Mouse (Mus musculus) testis, adult 2 months (tissue): ENCODE data around the gene 4931406C07Rik. TPM values are rescaled to one million over a fixed set of nuclear protein-coding genes. Genes with fewer than 3 reads are reported as not detected.
"Not testable (repeated sequence)": the region's sequence is repeated elsewhere in the genome, so short reads cannot be mapped to it uniquely, and the experiment has no call there.

Source experiments
- H3K27ac ChIP-seq: fragments of 200-500 bp; 2 replicates; pipeline ENCODE4 v1.5.1; 2012; ENCODE audit warnings: low read depth, low read length; ENCODE audit not compliant: control insufficient read depth, insufficient read depth
- H3K27me3 ChIP-seq: fragments of 200-500 bp; 2 replicates; pipeline ENCODE4 v1.6.1; 2012; ENCODE audit warnings: mild to moderate bottlenecking, low read length, moderate library complexity; ENCODE audit not compliant: control insufficient read depth, insufficient read depth
- H3K36me3 ChIP-seq: fragments of 200-500 bp; 2 replicates; pipeline ENCODE4 v1.6.1; 2012; ENCODE audit warnings: mild to moderate bottlenecking, low read length; ENCODE audit not compliant: control insufficient read depth, insufficient read depth
- H3K4me1 ChIP-seq: fragments of 200-500 bp; 2 replicates; pipeline ENCODE4 v1.6.1; 2012; ENCODE audit warnings: low read length; ENCODE audit not compliant: control insufficient read depth, insufficient read depth
- H3K4me3 ChIP-seq: fragments of 200-500 bp; 2 replicates; pipeline ENCODE4 v1.5.1; 2012; ENCODE audit warnings: low read depth, mild to moderate bottlenecking, low read length, moderate library complexity, mixed read lengths; ENCODE audit not compliant: control insufficient read depth
- CTCF ChIP-seq: fragments of 200-500 bp; IDR thresholded peaks from 2 replicates; pipeline ENCODE4 v1.5.1; 2012; ENCODE audit warnings: low read depth, mild to moderate bottlenecking, inconsistent platforms, low read length, moderate library complexity; ENCODE audit not compliant: control insufficient read depth, insufficient read depth, insufficient replicate concordance
- POLR2A ChIP-seq: fragments of 200-500 bp; IDR thresholded peaks from 2 replicates; pipeline ENCODE4 v1.6.1; 2012; ENCODE audit warnings: low read depth, mild to moderate bottlenecking, inconsistent platforms, low read length, moderate library complexity; ENCODE audit not compliant: control insufficient read depth
- polyA plus RNA-seq: library from polyadenylated mRNA; depleted of rRNA; stranded (reverse); fragments of >200 nt; gene quantifications from 2 replicates; pipeline ENCODE4 v1.2.3, GENCODE M21; 2012; rRNA removed

4931406C07Rik gene
- polyA plus RNA-seq = 13.4 and 17.7 TPM in 2 replicates

DNA sequence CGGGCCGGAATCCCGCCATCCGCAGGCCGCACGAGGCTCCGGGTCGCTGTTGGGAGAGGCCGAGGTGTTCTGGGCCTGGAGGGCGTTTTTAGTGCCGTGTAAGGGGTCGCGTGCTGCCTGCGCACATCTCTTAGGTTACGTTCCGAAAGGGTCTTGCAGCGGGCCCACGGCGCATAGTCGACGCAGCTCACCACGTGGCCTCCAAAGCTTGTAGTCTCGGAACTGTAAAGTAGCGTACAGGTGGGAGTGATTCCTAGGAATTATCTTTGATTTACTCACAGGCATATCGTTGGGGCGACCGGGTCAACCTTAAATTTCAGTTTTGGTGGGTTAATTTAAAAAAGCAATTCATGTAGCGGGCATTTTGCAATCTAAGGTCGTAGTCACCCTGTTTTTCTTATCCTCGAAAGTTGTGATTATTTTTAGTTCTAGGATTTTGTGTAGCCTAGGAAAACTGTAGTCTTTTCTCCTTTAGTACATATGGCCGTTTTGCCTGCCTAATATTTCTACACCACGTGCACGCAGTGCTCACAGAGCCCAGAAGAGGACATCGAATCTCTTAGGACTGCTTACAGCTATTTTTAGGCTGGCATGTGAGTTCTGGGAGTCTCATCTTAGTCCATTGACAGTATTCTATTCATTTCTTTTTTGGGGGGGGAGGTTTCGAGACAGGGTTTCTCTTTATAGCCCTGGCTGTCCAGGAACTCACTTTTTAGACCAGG is at the start of gene 4931406C07Rik:
Gene 4931406C07Rik (minus strand): TSS at position 51 of the 722 bp plus-strand sequence.
- no peak for TF ChIP-seq CTCF
- TF ChIP-seq POLR2A = no peak
- peak within 1 kb of the TSS; percentile 96 for H3K27ac ChIP-seq
- peaks cover 9% of the 10 kb centered on the region for H3K4me1 ChIP-seq
- H3K36me3 ChIP-seq = peaks cover 1% of the 10 kb centered on the region
- no peaks in the 10 kb centered on the region for H3K27me3 ChIP-seq
- peak within 1 kb of the TSS; percentile 93 for H3K4me3 ChIP-seq

GRCm38 (mm10) chr9:15349925-15350324 is 43.7 kb upstream of the 4931406C07Rik start:
- Histone ChIP-seq H3K36me3 (peaks cover 2% of the 10 kb centered on the region), H3K4me1 (no peaks in the 10 kb centered on the region), H3K4me3 (no peak overlapping the region), H3K27ac (no peak overlapping the region), H3K27me3 (no peaks in the 10 kb centered on the region)
- TF ChIP-seq CTCF = no peak
- no peak for TF ChIP-seq POLR2A

GRCm38 (mm10) chr9:15337776-15338175 is 31.5 kb upstream of the 4931406C07Rik start:
- TF ChIP-seq CTCF (no peak), POLR2A (no peak)
- no peaks in the 10 kb centered on the region for H3K27me3 ChIP-seq
- no peak overlapping the region for H3K4me3 ChIP-seq
- peaks cover 9% of the 10 kb centered on the region for H3K36me3 ChIP-seq
- no peaks in the 10 kb centered on the region for H3K4me1 ChIP-seq
- H3K27ac ChIP-seq = no peak overlapping the region

- H3K36me3 ChIP-seq = no peaks in the 10 kb centered on the region; the same call in 1 of the 2 replicates
- no peak for TF ChIP-seq POLR2A
- TF ChIP-seq CTCF = no peak
- H3K4me3 ChIP-seq = no peak overlapping the region
- no peak overlapping the region for H3K27ac ChIP-seq
- no peaks in the 10 kb centered on the region for H3K4me1 ChIP-seq
- no peaks in the 10 kb centered on the region for H3K27me3 ChIP-seq
These were observed 12.0 kb upstream of the 4931406C07Rik start for GRCm38 (mm10) chr9:15318170-15318742.

DNA sequence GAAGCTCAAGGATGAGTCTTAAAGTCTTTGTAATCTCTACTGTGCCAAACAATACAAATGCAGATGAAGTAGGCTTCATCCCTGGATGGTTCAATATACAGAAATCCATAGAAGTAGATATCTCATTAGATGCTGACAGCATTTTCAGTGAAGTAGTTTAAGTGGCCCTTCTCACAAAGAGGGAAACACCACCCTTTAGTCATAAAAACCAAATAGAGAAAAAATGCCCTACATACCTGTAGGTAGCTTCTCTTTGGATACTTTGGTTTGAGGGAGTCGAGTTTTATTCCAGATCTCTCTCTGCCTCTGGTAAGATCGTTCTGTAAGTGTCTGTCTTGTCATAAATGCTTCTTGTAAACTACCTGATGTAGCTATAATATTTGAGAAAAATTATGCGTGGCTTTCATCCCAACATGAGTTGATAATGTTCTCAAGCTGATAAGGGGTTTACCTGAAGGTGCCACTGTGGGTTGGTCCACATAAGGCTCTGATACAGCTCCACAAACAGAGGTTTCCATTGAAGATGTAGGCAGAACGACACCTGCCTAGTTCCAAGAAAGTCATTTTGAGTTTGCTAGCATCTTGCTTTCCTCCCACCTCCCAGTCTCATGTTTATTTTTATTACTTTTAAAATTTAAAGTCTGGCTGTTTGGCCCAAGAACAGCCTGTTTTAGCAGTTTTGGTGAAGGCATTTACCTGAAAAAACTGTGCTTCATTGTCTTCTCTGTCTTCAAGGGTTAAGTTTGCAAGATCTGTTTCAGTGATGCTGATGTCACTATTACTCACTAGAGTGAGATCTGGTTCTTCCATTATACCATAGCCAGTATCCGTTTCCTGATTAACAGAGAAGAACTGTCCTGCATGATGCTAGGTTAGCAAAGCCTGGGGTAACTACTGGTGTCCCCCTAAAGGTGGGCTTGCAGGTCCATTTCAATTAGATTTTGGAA is 11.2 kb upstream of the 4931406C07Rik start:
- H3K4me3 ChIP-seq = no peak overlapping the region
- no peaks in the 10 kb centered on the region for H3K4me1 ChIP-seq
- no peak overlapping the region for H3K27ac ChIP-seq
- no peaks in the 10 kb centered on the region; the same call in 1 of the 2 replicates for H3K36me3 ChIP-seq
- no peak for TF ChIP-seq POLR2A
- TF ChIP-seq CTCF = no peak
- no peaks in the 10 kb centered on the region for H3K27me3 ChIP-seq

- not testable (repeated sequence) for H3K27ac ChIP-seq, H3K36me3 ChIP-seq, H3K4me1 ChIP-seq, H3K4me3 ChIP-seq, H3K27me3 ChIP-seq
These were observed 10.0 kb upstream of the 4931406C07Rik start for GRCm38 (mm10) chr9:15316296-15316695.

- Histone ChIP-seq H3K4me1 (no peaks in the 10 kb centered on the region), H3K27me3 (no peaks in the 10 kb centered on the region), H3K36me3 (no peaks in the 10 kb centered on the region; the same call in 1 of the 2 replicates), H3K4me3 (no peak overlapping the region), H3K27ac (no peak overlapping the region)
- no peak for TF ChIP-seq CTCF
- TF ChIP-seq POLR2A = no peak
These were observed 8.4 kb upstream of the 4931406C07Rik start for GRCm38 (mm10) chr9:15314619-15315018.
